Mouse (Mus musculus): ENCODE measurements around the gene Olfr186. TPM values are rescaled to one million over a fixed set of nuclear protein-coding genes. Genes with fewer than 3 reads are reported as not detected.

The Olfr186 gene
- not detected for polyA plus RNA-seq (2014; fragmentation: Illumina TruSeq; extraction: RNeasy Lipid Tissue Mini Kit (QIAGEN cat#74804); ENCODE audit: low read depth, low replicate concordance)

DNA sequence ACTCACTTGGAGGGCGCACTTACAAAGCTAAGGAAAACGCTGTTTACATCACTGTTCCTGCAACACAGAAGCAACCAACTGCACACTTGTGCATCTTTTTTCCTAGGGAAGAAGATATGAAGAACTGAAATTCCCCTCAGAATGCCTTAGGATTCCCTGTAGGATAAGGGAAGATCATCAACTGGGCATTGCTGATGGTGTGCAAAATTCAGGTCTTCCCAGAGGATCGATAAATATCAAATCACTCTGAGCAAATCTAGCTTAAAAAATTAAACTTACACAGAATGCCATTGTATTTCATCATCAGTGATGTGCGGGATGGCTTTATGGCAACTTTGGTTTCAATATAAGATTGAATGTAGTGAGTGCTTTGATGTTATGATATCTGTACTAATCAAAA lies at the start of gene Olfr186:
Gene Olfr186, minus strand, starts transcription at position 101 of the 400 bp plus-strand sequence.

DNA sequence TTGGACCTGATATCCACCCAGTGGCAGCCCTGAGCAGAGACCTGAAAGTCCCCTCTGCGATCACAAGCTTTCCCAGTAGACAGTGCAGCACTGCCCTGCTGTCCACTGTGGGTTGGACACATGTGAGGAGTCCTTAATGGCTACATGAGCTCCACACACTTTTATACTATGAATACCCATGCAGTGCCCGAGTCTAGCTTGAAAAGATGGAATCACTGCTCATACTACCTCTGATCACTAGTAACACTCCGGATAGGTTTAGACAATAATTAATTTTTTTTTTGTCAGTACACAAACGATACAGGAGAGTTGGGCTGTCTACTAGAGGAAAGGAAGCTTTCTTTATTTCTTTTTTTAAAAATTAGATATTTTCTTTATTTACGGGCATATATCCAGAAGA lies 47.8 kb upstream of the Olfr186 start, which contains the start of gene Olfr190:
Gene Olfr190, minus strand, starts transcription at position 101 of the 400 bp plus-strand sequence.

DNA sequence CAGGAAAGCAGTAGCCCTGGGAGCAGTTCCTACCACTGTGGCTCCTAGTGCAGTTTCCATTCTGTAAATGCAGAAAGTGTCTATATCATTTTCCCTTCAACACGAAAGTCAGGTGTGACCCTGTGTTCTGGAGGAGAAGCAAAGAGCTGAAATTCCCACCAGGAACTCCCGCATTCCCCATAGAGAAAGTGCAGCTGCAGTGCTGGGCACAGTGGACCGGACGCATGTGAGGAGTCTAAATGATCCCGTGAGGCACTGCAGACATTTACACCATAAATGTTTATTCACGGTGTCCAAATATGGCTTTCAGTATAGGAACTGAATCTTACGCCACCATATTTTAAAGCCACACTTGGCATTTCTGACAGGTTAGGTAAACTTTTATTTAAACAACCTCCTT lies 9.6 kb upstream of the Olfr186 start, which contains the start of gene Olfr187:
Gene Olfr187, minus strand, starts transcription at position 58 of the 400 bp plus-strand sequence.

DNA sequence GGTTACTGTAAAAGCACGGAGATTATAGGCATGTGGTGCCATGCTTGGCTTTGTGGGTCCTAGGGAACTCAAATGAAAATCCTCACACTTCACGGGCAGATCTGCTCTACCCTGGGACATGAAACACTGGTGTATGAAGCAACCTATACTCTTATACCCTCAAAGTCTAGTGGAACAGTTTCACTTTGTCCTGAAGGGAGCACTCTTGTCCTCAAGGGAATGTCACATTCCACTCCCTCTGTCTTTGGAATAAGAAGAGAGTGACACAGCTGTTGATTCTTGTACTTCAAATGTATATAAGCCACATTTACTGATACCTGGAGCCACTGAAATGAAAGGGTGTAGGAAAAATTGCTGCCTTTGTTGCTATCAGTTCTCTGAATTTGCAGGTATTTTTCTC lies 35.0 kb downstream of the Olfr186 start, which contains the start of gene Olfr183:
Gene Olfr183, plus strand, starts transcription at position 301 of the 400 bp plus-strand sequence.

Other genes with a start within 250 kb of the Olfr186 start
- gene Olfr173, start 230.0 kb downstream of the Olfr186 start, polyA plus RNA-seq (2014; fragmentation: Illumina TruSeq; extraction: RNeasy Lipid Tissue Mini Kit (QIAGEN cat#74804); ENCODE audit: low read depth, low replicate concordance), result not detected
- not detected for gene Olfr175-ps1, start 203.5 kb downstream of the Olfr186 start, polyA plus RNA-seq (2014; fragmentation: Illumina TruSeq; extraction: RNeasy Lipid Tissue Mini Kit (QIAGEN cat#74804); ENCODE audit: low read depth, low replicate concordance)
- not detected for gene Olfr177, start 155.5 kb downstream of the Olfr186 start, polyA plus RNA-seq (2014; fragmentation: Illumina TruSeq; extraction: RNeasy Lipid Tissue Mini Kit (QIAGEN cat#74804); ENCODE audit: low read depth, low replicate concordance)
- not detected for gene Olfr178, start 138.2 kb downstream of the Olfr186 start, polyA plus RNA-seq (2014; fragmentation: Illumina TruSeq; extraction: RNeasy Lipid Tissue Mini Kit (QIAGEN cat#74804); ENCODE audit: low read depth, low replicate concordance)
- not detected for gene Olfr181, start 101.5 kb downstream of the Olfr186 start, polyA plus RNA-seq (2014; fragmentation: Illumina TruSeq; extraction: RNeasy Lipid Tissue Mini Kit (QIAGEN cat#74804); ENCODE audit: low read depth, low replicate concordance)
- gene Olfr180, start 100.9 kb downstream of the Olfr186 start, polyA plus RNA-seq (2014; fragmentation: Illumina TruSeq; extraction: RNeasy Lipid Tissue Mini Kit (QIAGEN cat#74804); ENCODE audit: low read depth, low replicate concordance), result not detected
- gene Olfr183, start 34.9 kb downstream of the Olfr186 start, polyA plus RNA-seq (2014; fragmentation: Illumina TruSeq; extraction: RNeasy Lipid Tissue Mini Kit (QIAGEN cat#74804); ENCODE audit: low read depth, low replicate concordance), result not detected
- not detected for gene Olfr187, start 9.5 kb upstream of the Olfr186 start, polyA plus RNA-seq (2014; fragmentation: Illumina TruSeq; extraction: RNeasy Lipid Tissue Mini Kit (QIAGEN cat#74804); ENCODE audit: low read depth, low replicate concordance)
- not detected for gene Olfr190, start 47.7 kb upstream of the Olfr186 start, polyA plus RNA-seq (2014; fragmentation: Illumina TruSeq; extraction: RNeasy Lipid Tissue Mini Kit (QIAGEN cat#74804); ENCODE audit: low read depth, low replicate concordance)
- gene Olfr191, start 59.5 kb upstream of the Olfr186 start, polyA plus RNA-seq (2014; fragmentation: Illumina TruSeq; extraction: RNeasy Lipid Tissue Mini Kit (QIAGEN cat#74804); ENCODE audit: low read depth, low replicate concordance), result not detected
- gene Olfr193, start 81.6 kb upstream of the Olfr186 start, polyA plus RNA-seq (2014; fragmentation: Illumina TruSeq; extraction: RNeasy Lipid Tissue Mini Kit (QIAGEN cat#74804); ENCODE audit: low read depth, low replicate concordance), result not detected
- not detected for gene Olfr194, start 90.8 kb upstream of the Olfr186 start, polyA plus RNA-seq (2014; fragmentation: Illumina TruSeq; extraction: RNeasy Lipid Tissue Mini Kit (QIAGEN cat#74804); ENCODE audit: low read depth, low replicate concordance)
- not detected for gene Olfr195, start 116.8 kb upstream of the Olfr186 start, polyA plus RNA-seq (2014; fragmentation: Illumina TruSeq; extraction: RNeasy Lipid Tissue Mini Kit (QIAGEN cat#74804); ENCODE audit: low read depth, low replicate concordance)
- not detected for gene Olfr196, start 140.2 kb upstream of the Olfr186 start, polyA plus RNA-seq (2014; fragmentation: Illumina TruSeq; extraction: RNeasy Lipid Tissue Mini Kit (QIAGEN cat#74804); ENCODE audit: low read depth, low replicate concordance)
- gene Olfr198, start 173.2 kb upstream of the Olfr186 start, polyA plus RNA-seq (2014; fragmentation: Illumina TruSeq; extraction: RNeasy Lipid Tissue Mini Kit (QIAGEN cat#74804); ENCODE audit: low read depth, low replicate concordance), result not detected
- gene Olfr199, start 189.5 kb upstream of the Olfr186 start, polyA plus RNA-seq (2014; fragmentation: Illumina TruSeq; extraction: RNeasy Lipid Tissue Mini Kit (QIAGEN cat#74804); ENCODE audit: low read depth, low replicate concordance), result not detected
- not detected for gene Olfr201, start 242.3 kb upstream of the Olfr186 start, polyA plus RNA-seq (2014; fragmentation: Illumina TruSeq; extraction: RNeasy Lipid Tissue Mini Kit (QIAGEN cat#74804); ENCODE audit: low read depth, low replicate concordance)

Measured in adrenal gland, adult 10 weeks (tissue).